Mouse (Mus musculus) limb, embryonic 12.5 days (tissue): Measurements from ENCODE around the gene Prss53. TPM values are rescaled to one million over a fixed set of nuclear protein-coding genes. Genes with fewer than 3 reads are reported as not detected.
"Not testable (repeated sequence)": the region's sequence is repeated elsewhere in the genome, so short reads cannot be mapped to it uniquely, and the experiment has no call there.

Experiments used
- ATAC-seq: fragments of 200-750 bp; cut with Nextera tagmentation; 2 replicates; pipeline ENCODE4 v1.8.0; 2017; ENCODE audit warnings: low read depth, moderate TSS enrichment; ENCODE audit not compliant: insufficient number of reproducible peaks, insufficient read depth, low FRiP score, low TSS enrichment
- H3K27ac ChIP-seq: fragments of 300-500 bp; sonication (generic); 2 replicates; pipeline ENCODE4 v1.5.1; 2016; ENCODE audit warnings: mild to moderate bottlenecking, moderate library complexity
- H3K27me3 ChIP-seq: fragments of 300-500 bp; sonication (generic); 2 replicates; pipeline ENCODE4 v1.6.1; 2016; ENCODE audit warnings: mild to moderate bottlenecking, moderate library complexity
- H3K36me3 ChIP-seq: fragments of 300-500 bp; sonication (generic); 2 replicates; pipeline ENCODE4 v1.6.1; 2016; ENCODE audit warnings: mild to moderate bottlenecking, moderate library complexity
- H3K4me1 ChIP-seq: fragments of 300-500 bp; sonication (generic); replicated peaks from 2 replicates; pipeline ENCODE4 v1.6.1; 2016
- H3K4me2 ChIP-seq: fragments of 300-500 bp; sonication (generic); 2 replicates; pipeline ENCODE4 v1.6.1; 2016; ENCODE audit warnings: mild to moderate bottlenecking, moderate library complexity
- H3K4me3 ChIP-seq: fragments of 300-500 bp; sonication (generic); replicated peaks from 2 replicates; pipeline ENCODE4 v1.5.1; 2016; ENCODE audit warnings: mild to moderate bottlenecking
- H3K9ac ChIP-seq: fragments of 300-500 bp; sonication (generic); replicated peaks from 2 replicates; pipeline ENCODE4 v1.6.1; 2016; ENCODE audit warnings: mild to moderate bottlenecking, moderate library complexity
- H3K9me3 ChIP-seq: fragments of 300-500 bp; sonication (generic); 2 replicates; pipeline ENCODE4 v1.6.1; 2016; ENCODE audit warnings: mild to moderate bottlenecking, moderate library complexity
- WGBS: fragments of 180-500 bp; shearing (Covaris S2); methylation state at CpG from one replicate; pipeline ENCODE4 v1.1.7; 2016; 5-methylcytosine and 5-hydroxymethylcytosine counted together
- polyA plus RNA-seq: library from polyadenylated mRNA; unstranded; fragments of >200 nt; fragmentation: Nextera tagmentation; extraction: Ambion mirVana; gene quantifications from 2 replicates; pipeline ENCODE4 v1.2.1, GENCODE M21; 2016

Prss53 gene
- polyA plus RNA-seq, 1 experiment from 2014 or later, result 1.6 TPM

DNA sequence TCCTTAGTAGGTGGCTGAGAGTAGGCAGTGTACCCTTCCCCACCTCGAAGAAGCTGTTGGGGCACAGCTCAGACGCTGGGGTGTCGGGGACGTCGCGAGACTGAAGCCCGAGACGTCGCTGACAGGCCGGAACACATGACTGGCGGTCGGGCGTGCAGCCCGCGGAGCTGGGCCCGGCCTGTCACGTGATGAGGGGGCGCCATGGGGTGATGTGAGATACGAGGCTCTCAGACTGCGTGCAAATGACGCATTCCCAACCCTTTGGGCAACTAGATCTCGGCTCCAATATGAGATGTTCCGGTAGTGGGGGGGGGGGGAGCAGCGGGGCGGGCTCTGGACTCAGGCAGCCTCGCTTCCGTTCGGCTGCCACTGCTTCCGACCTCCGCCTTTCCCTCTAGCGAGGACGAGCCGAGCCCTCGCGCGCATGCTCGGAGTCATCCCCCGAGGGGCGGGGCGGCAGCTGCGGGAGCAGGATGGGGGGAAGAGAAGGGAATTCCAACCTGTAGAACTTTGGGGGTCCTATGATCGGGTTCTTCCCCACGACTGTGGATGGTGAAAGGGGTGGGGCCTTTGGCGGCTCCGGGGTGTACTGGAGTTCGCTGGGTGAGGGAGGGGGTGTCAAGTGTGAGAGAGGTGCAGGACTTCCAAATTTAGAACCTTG, 49.3 kb downstream of the Prss53 start:
- WGBS, result under 1% methylated on average over 46 of the region's 46 CpGs
- peak; percentile 91 for ATAC-seq

DNA sequence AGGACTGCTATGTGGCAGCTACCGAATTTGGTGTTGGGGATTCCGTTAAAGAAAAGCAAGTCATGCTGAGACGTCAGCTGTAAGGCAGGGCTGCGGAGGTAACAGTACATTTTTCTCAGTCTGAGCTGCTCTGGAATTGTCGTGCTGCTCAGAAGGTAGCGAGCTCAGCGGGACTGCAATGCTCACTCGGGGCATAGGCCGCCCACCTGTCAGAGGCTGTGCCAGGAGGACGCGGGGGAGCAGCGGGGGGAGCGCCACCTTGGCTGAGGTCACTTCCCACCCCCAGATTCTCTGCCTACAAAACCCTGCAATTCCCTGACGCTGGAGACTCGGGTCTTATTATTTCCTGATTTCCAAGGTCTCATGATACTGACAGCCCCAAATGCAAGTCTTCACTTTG, 49.9 kb downstream of the Prss53 start:
- H3K9ac ChIP-seq, result peak overlapping the region; percentile 66
- ATAC-seq, result peak; percentile 29
- 5% methylated on average over 15 of the region's 15 CpGs for WGBS

More for the DNA sequence above, 49.3 kb downstream of the Prss53 start:
- Histone ChIP-seq H3K27ac (peak overlapping the region; percentile 87), H3K4me2 (peak overlapping the region; percentile 94), H3K4me3 (peak overlapping the region; percentile 74), H3K9me3 (no peaks in the 10 kb centered on the region), H3K4me1 (peaks cover 8% of the 10 kb centered on the region), H3K27me3 (no peaks in the 10 kb centered on the region), H3K36me3 (peaks cover 26% of the 10 kb centered on the region), H3K9ac (peak overlapping the region; percentile 66)

DNA sequence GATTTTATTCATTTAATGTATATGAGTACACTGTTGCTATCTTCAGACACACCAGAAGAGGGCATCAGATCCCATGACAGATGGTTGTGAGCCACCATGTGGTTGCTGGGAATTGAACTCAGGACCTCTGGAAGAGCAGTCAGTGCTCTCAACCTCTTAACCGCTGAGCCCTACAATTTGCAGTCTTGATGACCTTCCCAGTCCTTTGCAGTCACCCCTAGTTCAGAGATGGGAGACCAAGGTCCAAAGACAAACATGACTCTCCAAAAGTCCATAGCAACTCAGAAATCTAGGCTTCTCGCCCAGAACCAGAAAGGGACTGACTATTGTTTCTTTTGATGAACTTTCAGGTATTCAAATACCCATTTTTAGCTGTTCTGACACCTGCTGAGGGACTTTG, 50.7 kb downstream of the Prss53 start:
- peaks cover 17% of the 10 kb centered on the region for H3K36me3 ChIP-seq
- H3K27me3 ChIP-seq, result not testable (repeated sequence)
- 87% methylated on average over 2 of the region's 2 CpGs for WGBS

More for the DNA sequence above, 49.9 kb downstream of the Prss53 start:
- Histone ChIP-seq H3K9me3 (no peaks in the 10 kb centered on the region), H3K27ac (peak overlapping the region; percentile 87), H3K4me2 (peak overlapping the region; percentile 94), H3K27me3 (no peaks in the 10 kb centered on the region), H3K36me3 (peaks cover 20% of the 10 kb centered on the region), H3K4me1 (peaks cover 8% of the 10 kb centered on the region), H3K4me3 (peak overlapping the region; percentile 74)

DNA sequence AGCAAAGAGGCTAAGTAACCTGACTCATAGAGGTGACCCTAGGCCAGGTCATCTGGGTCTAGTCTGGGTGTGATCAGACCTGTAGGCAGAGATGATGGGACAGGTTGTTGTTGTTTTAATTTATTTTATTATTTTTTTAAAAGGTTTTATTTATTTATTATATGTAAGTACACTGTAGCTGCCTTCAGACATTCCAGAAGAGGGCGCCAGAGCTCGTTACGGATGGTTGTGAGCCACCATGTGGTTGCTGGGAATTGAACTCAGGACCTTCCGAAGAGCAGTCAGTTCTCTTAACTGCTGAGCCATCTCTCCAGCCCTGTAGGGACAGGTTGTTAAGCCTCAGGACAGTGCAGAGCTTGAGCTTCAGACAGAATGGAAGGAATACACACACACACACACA, 52.9 kb downstream of the Prss53 start:
- 79% methylated on average over 4 of the region's 4 CpGs for WGBS
- not testable (repeated sequence) for H3K27me3 ChIP-seq, H3K4me1 ChIP-seq, H3K36me3 ChIP-seq, ATAC-seq, H3K9me3 ChIP-seq, H3K9ac ChIP-seq, H3K27ac ChIP-seq, H3K4me2 ChIP-seq, H3K4me3 ChIP-seq

More for the DNA sequence above, 50.7 kb downstream of the Prss53 start:
- H3K4me1 ChIP-seq, H3K27ac ChIP-seq, H3K9me3 ChIP-seq, H3K9ac ChIP-seq, H3K4me2 ChIP-seq, ATAC-seq, H3K4me3 ChIP-seq: not testable (repeated sequence)

DNA sequence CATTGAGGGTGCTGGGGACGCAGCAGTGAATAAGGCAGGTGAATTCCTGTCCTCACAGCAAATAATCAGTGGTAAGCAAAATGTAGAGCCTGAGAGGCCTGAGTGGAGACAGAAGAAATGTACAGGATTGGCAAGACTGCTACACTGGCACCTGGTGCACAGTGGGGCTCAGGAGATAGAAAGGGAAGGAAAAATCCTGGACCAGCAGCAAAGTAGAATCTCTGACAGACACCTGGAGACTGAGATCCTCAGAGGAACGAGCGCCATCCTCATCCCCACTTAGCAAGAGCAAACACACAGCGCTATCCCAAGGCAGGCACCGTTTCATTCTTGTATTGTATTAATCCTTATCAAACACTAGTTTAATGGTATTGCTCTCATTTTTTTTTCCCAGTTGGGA, 53.3 kb downstream of the Prss53 start:
- H3K27ac ChIP-seq, result no peak overlapping the region
- no peak overlapping the region for H3K4me2 ChIP-seq
- no peaks in the 10 kb centered on the region for H3K36me3 ChIP-seq
- no peak for ATAC-seq
- H3K4me3 ChIP-seq, result no peak overlapping the region
- H3K9ac ChIP-seq, result no peak overlapping the region
- no peaks in the 10 kb centered on the region for H3K9me3 ChIP-seq
- peaks cover 5% of the 10 kb centered on the region for H3K4me1 ChIP-seq
- 87% methylated on average over 5 of the region's 5 CpGs for WGBS
- no peaks in the 10 kb centered on the region for H3K27me3 ChIP-seq

Other genes with a start within 250 kb of the Prss53 start
- gene Bcl7c, start 182.0 kb downstream of the Prss53 start, polyA plus RNA-seq, result 120 and 127 TPM in 2 replicates
- 29.3 and 30.0 TPM in 2 replicates for gene Ctf1, start 178.2 kb downstream of the Prss53 start, polyA plus RNA-seq
- gene Ctf2, start 158.8 kb downstream of the Prss53 start, polyA plus RNA-seq, result 0.36 and 0.60 TPM in 2 replicates
- 9.0 and 10.5 TPM in 2 replicates for gene Fbxl19, start 146.4 kb downstream of the Prss53 start, polyA plus RNA-seq
- gene Orai3, start 121.2 kb downstream of the Prss53 start, polyA plus RNA-seq, result 15.2 and 15.4 TPM in 2 replicates
- 24.7 and 25.2 TPM in 2 replicates for gene Setd1a, start 114.3 kb downstream of the Prss53 start, polyA plus RNA-seq
- gene Gm49388, start 105.4 kb downstream of the Prss53 start, polyA plus RNA-seq, result not detected in 2 replicates
- gene Hsd3b7, start 90.4 kb downstream of the Prss53 start, polyA plus RNA-seq, result 9.5 and 9.8 TPM in 2 replicates
- gene Stx4a, start 66.7 kb downstream of the Prss53 start, polyA plus RNA-seq, result 31.8 and 41.5 TPM in 2 replicates
- gene Stx1b, start 66.4 kb downstream of the Prss53 start, polyA plus RNA-seq, result 8.4 and 9.3 TPM in 2 replicates
- gene Zfp646, start 14.7 kb downstream of the Prss53 start, polyA plus RNA-seq, result 17.5 and 19.0 TPM in 2 replicates
- gene Zfp668, start 14.1 kb downstream of the Prss53 start, polyA plus RNA-seq, result 29.8 and 31.1 TPM in 2 replicates
- not detected in 2 replicates for gene Gm21974, start 4.5 kb upstream of the Prss53 start, polyA plus RNA-seq
- 81.7 and 84.7 TPM in 2 replicates for gene Vkorc1, start 4.6 kb upstream of the Prss53 start, polyA plus RNA-seq
- gene Bckdk, start 13.1 kb upstream of the Prss53 start, polyA plus RNA-seq, result 83.0 and 90.1 TPM in 2 replicates
- 50.9 and 51.3 TPM in 2 replicates for gene Kat8, start 21.5 kb upstream of the Prss53 start, polyA plus RNA-seq
- gene Prss8, start 39.1 kb upstream of the Prss53 start, polyA plus RNA-seq, result 5.0 TPM in 2 replicates
- gene Prss36, start 55.8 kb upstream of the Prss53 start, polyA plus RNA-seq, result 9.6 and 10.7 TPM in 2 replicates
- 597 and 605 TPM in 2 replicates for gene Fus, start 76.5 kb upstream of the Prss53 start, polyA plus RNA-seq
- 9.2 and 10.5 TPM in 2 replicates for gene Pycard, start 102.9 kb upstream of the Prss53 start, polyA plus RNA-seq
- 0.23 and 0.61 TPM in 2 replicates for gene Trim72, start 113.0 kb upstream of the Prss53 start, polyA plus RNA-seq
- 0.64 and 0.89 TPM in 2 replicates for gene Itgam, start 171.7 kb upstream of the Prss53 start, polyA plus RNA-seq
- gene Gm49368, start 171.7 kb upstream of the Prss53 start, polyA plus RNA-seq, result not detected in 2 replicates
- gene Itgax, start 238.6 kb upstream of the Prss53 start, polyA plus RNA-seq, result not detected in 2 replicates